Mouse (Mus musculus): ENCODE measurements around the gene 2610507B11Rik.

Gene 2610507B11Rik

DNA sequence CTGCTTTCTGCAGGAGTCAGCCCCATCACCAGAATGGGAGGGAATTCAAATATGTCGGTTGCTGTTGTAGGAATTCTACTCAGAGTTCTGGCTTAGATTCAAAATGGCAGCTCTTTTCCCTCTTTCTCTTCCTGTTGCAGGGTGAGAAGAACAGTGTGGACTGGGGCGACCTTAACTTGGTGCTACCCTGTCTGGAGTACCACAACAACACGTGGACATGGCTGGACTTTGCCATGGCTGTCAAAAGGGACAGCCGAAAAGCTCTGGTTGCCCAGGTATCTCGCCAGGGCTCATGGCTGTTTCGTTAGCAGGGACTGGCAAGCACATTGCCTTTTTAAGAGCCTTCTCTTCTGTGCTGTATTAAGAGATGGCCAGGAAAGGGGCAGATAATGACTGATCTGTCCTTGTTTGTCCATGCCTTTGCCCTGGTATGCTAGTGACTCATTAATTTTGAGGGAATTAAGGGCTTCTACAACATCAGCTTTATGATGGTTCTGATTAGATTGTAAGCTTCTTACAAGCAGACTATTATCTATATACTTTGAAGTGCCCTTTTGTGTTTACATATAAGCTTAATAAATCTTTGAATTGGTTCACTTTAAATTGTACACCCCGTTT is 27.7 kb downstream of the 2610507B11Rik start:
- in situ Hi-C loops (cut with MboI), result no loop called here

GRCm38 (mm10) chr11:78290654-78291053 is 29.1 kb downstream of the 2610507B11Rik start, which contains the start of gene BC030499:
BC030499 (plus strand) TSS chr11:78290841.
- in situ Hi-C loops (cut with MboI), result no loop called here

GRCm38 (mm10) chr11:78294585-78294984 is 33.0 kb downstream of the 2610507B11Rik start:
- in situ Hi-C loops (cut with MboI), result no loop called here

- in situ Hi-C loops (cut with MboI), result no loop called here
These were observed 39.4 kb downstream of the 2610507B11Rik start for GRCm38 (mm10) chr11:78300917-78301316.

- in situ Hi-C loops (cut with MboI), result no loop called here
These were observed 40.0 kb downstream of the 2610507B11Rik start, which contains the start of gene Spag5 for GRCm38 (mm10) chr11:78301357-78302084. Spag5 (plus strand) TSS chr11:78301529.

DNA sequence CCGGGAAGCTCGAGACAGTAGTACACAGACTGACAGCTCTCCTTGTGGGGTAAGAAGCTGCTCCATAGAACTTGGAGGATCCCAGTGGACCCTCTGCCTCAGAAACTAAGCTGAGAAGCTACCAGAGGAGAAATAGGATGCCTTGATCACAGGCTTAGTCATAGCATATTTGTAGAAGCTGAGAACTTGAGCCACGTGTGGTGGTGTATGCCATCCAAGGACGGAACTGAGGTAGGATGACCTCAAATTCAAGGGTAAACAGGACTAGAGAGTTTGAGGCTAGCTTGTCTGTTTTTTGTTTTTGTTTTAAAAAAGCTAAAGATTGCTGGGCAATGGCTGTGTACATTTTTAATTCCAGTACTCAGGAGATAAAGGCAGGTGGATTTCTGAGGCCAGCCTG is 43.7 kb downstream of the 2610507B11Rik start:
- in situ Hi-C loops (cut with MboI), result no loop called here

- in situ Hi-C loops (cut with MboI), result no loop called here
These were observed 49.4 kb downstream of the 2610507B11Rik start for GRCm38 (mm10) chr11:78310861-78311511.

GRCm38 (mm10) chr11:78313662-78314061 is 52.1 kb downstream of the 2610507B11Rik start:
- in situ Hi-C loops (cut with MboI), result no loop called here

- in situ Hi-C loops (cut with MboI), result no loop called here
These were observed 56.9 kb downstream of the 2610507B11Rik start for GRCm38 (mm10) chr11:78318411-78318810.

DNA sequence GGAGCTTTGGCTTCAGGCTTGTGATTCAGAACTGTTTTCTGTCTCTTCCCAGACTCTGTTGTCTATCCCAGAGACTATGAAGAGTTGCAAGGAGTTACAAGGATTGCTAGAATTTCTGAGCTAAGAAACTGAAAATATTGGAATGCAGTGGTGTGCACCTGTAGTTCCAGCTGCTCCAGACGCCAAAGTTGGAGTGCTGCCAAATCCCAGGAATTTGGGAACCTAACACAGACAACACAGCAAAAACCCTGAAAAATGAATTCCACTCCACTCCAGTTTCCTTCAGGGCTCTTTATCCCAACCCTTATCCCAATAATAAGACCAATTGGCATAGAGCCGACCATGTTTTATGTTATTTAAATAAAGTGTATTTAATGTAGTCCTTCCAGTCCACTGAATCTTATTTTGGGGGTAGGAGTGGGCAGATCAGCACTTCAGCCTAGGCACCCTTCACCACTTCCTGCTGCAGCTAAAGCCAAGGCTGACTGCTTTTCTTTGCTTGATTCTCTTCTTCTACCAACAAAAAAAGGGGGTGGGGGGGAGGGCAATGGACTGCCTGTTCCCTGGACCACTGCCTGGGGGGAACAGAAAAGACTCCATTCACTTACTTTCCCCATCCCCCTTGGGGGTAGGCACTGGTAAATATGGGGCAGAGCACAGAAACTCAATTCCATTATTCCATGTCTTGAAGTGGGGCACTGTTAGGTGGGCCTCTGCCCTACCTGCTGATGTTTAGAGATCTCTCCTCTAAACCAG is 60.7 kb downstream of the 2610507B11Rik start:
- in situ Hi-C loops (cut with MboI), result no loop called here

DNA sequence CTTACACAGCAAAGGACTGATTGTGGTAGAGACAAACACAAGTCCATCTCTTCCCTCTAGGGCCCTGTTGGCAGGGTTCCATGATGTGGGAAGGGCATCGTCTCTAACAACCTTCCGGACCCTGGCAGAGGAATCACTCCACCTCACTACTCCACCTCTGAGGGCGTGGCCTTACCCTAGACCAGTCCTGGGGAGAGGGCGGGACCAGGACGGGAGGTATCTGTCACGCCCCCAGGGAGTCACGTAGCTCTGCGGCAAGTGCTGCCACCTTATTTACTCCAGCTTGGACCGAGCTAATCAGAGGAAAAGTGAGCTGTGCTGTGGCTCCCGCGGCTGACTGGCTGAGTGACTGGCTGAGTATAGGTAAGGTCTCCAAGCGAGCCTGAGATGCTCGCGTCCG is 61.3 kb downstream of the 2610507B11Rik start, which contains the start of gene Aldoc:
Aldoc (plus strand) TSS at position 109 of the 400 bp plus-strand sequence.
- in situ Hi-C loops (cut with MboI), result no loop called here

DNA sequence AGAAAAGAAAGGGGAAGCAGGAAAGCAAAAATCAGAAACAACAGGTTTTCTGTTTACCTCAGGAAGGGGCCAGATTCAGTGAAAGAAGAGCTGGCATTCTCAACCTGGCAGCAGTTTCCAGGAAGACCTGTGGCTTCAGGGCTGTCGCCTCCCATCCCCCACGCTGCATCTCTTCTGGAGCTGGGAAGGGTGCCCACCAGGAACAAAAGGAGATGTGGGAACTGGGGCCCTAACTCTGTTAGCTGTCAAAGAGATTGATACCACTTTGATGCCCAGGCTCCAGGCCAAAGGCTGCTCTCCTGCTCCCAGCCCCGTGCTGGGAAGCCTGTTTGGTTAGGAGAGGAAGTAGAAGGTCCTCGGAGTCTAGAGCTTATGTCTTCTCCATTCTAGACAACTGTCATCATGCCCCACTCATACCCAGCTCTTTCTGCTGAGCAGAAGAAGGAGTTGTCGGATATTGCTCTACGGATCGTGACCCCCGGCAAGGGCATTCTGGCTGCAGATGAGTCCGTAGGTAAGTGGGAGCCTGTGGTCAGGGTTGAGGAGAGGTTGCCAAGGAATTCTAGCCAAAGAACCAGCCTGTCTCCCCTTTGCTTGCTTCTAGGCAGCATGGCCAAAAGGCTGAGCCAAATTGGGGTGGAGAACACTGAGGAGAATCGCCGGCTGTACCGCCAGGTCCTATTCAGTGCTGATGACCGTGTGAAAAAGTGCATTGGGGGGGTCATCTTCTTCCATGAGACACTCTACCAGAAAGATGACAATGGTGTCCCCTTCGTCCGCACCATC is 62.6 kb downstream of the 2610507B11Rik start:
- in situ Hi-C loops (cut with MboI), result no loop called here

- in situ Hi-C loops (cut with MboI), result no loop called here
These were observed 63.4 kb downstream of the 2610507B11Rik start for GRCm38 (mm10) chr11:78324965-78325364.

- in situ Hi-C loops (cut with MboI), result no loop called here
These were observed 65.7 kb downstream of the 2610507B11Rik start for GRCm38 (mm10) chr11:78327215-78327614.

GRCm38 (mm10) chr11:78327634-78328511 is 66.3 kb downstream of the 2610507B11Rik start, which contains the start of gene Pigs:
Pigs (plus strand) TSS chr11:78328415.
- in situ Hi-C loops (cut with MboI), result no loop called here

DNA sequence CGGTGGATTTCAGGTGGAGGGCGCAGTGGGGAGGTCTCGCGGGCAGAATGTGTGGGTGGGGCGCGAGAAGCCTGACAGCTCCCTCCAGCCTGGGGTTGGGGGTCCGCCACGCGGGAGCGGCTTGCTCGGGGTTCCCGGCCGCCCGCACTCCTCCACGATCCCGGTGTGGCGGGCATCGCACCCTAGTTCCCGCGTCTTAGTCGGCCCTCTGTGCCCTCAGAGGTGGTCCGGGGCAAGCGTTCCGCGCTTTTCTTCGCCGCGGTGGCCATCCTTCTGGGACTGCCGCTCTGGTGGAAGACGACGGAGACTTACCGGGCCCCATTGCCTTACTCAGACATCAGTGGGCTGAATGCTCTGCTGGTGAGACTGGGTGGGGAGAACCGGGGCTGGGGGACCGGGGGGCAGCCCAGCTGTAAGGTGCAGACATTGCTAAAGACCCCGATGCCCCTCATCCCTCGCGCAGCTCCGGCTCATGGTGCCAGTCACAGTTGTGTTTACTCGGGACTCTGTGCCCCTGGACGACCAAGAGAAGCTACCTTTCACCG is 67.0 kb downstream of the 2610507B11Rik start:
- in situ Hi-C loops (cut with MboI), result no loop called here

GRCm38 (mm10) chr11:78332676-78333075 is 71.1 kb downstream of the 2610507B11Rik start:
- in situ Hi-C loops (cut with MboI), result no loop called here

DNA sequence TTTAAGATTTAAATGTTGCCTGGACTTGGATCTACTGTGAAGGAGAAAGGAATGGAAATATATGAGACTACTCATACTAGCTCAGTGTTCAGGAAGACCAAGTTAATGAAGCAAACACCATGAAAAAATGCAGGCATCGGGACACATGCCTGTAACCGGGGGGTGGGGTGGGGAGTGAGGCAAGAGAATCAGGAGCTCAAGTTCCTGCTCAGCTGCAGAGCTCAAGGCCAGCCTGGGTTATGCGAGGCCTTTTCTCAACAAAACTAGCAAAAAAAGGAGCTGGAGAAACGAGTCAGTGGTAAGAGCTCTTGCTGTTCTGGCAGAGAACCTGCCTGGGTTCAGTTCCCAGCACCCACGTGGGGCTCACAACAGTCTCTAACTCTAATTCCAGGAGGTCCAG is 72.4 kb downstream of the 2610507B11Rik start:
- in situ Hi-C loops (cut with MboI), result no loop called here

DNA sequence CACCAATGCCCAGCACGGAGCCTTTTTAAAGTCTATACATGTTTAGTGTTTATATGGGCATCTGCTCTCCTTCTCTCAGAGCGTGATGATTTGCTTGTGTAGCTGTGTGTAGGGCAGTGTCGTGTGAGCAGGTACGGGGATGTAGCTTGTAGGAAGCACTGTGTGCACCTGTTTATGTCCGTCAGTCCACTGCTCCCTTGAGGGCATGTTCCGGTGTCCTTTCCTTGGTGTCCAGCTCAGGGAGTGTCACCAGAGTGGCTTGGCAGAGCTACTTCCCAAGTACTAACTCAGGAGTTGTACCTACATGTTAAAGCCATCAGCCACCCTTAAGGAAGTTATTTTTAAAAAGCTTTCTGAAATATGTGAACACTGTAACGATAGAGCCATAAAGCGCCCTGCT is 75.5 kb downstream of the 2610507B11Rik start:
- in situ Hi-C loops (cut with MboI), result no loop called here
